Mouse (Mus musculus) adrenal gland, adult 8-10 months (tissue): Measurements from ENCODE around the gene Cd59b. TPM values are rescaled to one million over a fixed set of nuclear protein-coding genes. Genes with fewer than 3 reads are reported as not detected.
"Not testable (repeated sequence)": the region's sequence is repeated elsewhere in the genome, so short reads cannot be mapped to it uniquely, and the experiment has no call there.

Experiments
- DNase-seq: peaks from one replicate; pipeline ENCODE4 v3.0.0; 2022
- total RNA-seq, 4 experiments: library from RNA; stranded (reverse); gene quantifications; 2 replicates each; pipeline ENCODE4 v1.2.4; 2022

Gene Cd59b
- total RNA-seq, 4 experiments from 2014 or later: 10.7 to 13.2 (median 11.5) TPM

GRCm38 (mm10) chr2:104065526-104065925 is 4.1 kb upstream of the Cd59b start, which contains the start of gene Gm10912:
TSS of gene Gm10912 (plus strand) at chr2:104065826.
- not testable (repeated sequence) for DNase-seq

GRCm38 (mm10) chr2:104068450-104068849 is 1.2 kb upstream of the Cd59b start, which contains the start of gene Gm10799:
TSS of gene Gm10799 (minus strand) at chr2:104068550.
- DNase-seq: not testable (repeated sequence)

GRCm38 (mm10) chr2:104078285-104078684 is 8.6 kb downstream of the Cd59b start:
- DNase-seq: not testable (repeated sequence)

GRCm38 (mm10) chr2:104081436-104082050 is 11.9 kb downstream of the Cd59b start:
- DNase-seq: not testable (repeated sequence)

- no peak for DNase-seq
These were observed 12.8 kb downstream of the Cd59b start for GRCm38 (mm10) chr2:104082474-104082873.

- DNase-seq: not testable (repeated sequence)
These were observed 14.4 kb downstream of the Cd59b start for GRCm38 (mm10) chr2:104084027-104084426.

GRCm38 (mm10) chr2:104087562-104087961 is 17.9 kb downstream of the Cd59b start:
- DNase-seq: not testable (repeated sequence)

- no peak for DNase-seq
These were observed 23.7 kb downstream of the Cd59b start for GRCm38 (mm10) chr2:104093305-104093704.

- DNase-seq: peak; percentile 87
These were observed 26.1 kb downstream of the Cd59b start, which contains the start of gene Cd59a for GRCm38 (mm10) chr2:104095741-104096213. TSS of gene Cd59a (plus strand) at chr2:104095801.

GRCm38 (mm10) chr2:104096256-104096655 is 26.6 kb downstream of the Cd59b start:
- no peak for DNase-seq

GRCm38 (mm10) chr2:104096796-104097195 is 27.1 kb downstream of the Cd59b start:
- not testable (repeated sequence) for DNase-seq

GRCm38 (mm10) chr2:104097396-104097795 is 27.7 kb downstream of the Cd59b start:
- not testable (repeated sequence) for DNase-seq

GRCm38 (mm10) chr2:104098529-104099230 is 29.0 kb downstream of the Cd59b start:
- DNase-seq: no peak

- DNase-seq: no peak
These were observed 29.6 kb downstream of the Cd59b start for GRCm38 (mm10) chr2:104099231-104099585.

GRCm38 (mm10) chr2:104099946-104100345 is 30.3 kb downstream of the Cd59b start:
- no peak for DNase-seq

- DNase-seq: no peak
These were observed 35.2 kb downstream of the Cd59b start for GRCm38 (mm10) chr2:104104800-104105199.

GRCm38 (mm10) chr2:104109021-104109420 is 39.4 kb downstream of the Cd59b start:
- DNase-seq: not testable (repeated sequence)

- no peak for DNase-seq
These were observed 39.9 kb downstream of the Cd59b start for GRCm38 (mm10) chr2:104109528-104109927.

GRCm38 (mm10) chr2:104110031-104110430 is 40.4 kb downstream of the Cd59b start:
- DNase-seq: no peak

- DNase-seq: not testable (repeated sequence)
These were observed 41.6 kb downstream of the Cd59b start for GRCm38 (mm10) chr2:104111170-104111797.

GRCm38 (mm10) chr2:104113563-104113962 is 43.9 kb downstream of the Cd59b start:
- not testable (repeated sequence) for DNase-seq

- DNase-seq: no peak
These were observed 45.2 kb downstream of the Cd59b start for GRCm38 (mm10) chr2:104114898-104115297.

GRCm38 (mm10) chr2:104117173-104117572 is 47.5 kb downstream of the Cd59b start:
- not testable (repeated sequence) for DNase-seq
